Mouse (Mus musculus) testis, postnatal 10 days (tissue): ENCODE data around the gene Emd.

Source experiments
- DNase-seq: peaks from one replicate; pipeline ENCODE4 v3.0.0; 2021; ENCODE audit warnings: low spot score

Gene Emd

DNA sequence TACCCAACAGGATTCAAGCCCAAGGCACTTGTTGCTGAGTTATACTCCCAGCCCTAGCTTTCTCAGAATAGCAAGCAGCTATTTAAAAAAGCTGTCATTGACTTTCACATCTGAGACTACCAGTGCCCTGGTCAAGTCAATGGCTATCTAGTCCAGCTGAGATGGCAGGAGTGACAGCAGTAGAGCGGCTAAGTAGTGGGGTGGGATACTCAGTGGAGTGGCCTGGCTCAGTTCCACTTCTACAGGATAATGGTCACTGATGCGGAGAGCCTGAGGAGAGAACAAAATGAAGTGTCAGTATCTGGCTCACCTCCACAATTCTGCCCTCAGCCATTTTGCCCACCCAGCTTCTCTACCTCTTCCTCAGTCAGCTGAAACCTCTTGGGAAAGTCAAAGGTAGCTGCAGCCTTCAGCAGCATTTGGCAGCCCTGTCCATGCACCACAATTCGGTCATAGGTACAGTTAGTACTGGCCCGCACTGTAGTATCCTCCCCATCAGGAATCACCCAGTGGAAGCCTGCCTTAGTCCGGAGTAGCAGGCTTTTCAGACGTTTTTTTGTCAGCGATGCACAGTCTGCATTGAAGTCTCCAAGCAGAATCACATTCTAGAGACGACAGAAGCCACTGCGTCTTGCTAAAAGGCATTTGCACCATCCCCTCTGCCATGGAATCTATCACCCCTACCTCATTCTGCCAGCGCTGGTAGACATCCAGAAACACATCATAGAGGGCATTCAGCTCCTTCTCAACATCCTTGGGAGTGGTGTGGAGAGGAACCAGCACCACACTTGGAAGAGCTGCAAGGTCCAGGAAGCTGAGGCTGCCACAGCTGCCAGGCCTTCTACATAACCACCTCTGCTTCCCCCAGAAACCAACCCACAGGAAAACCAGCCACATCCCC is 19.2 kb downstream of the Emd start:
- no peak for DNase-seq

DNA sequence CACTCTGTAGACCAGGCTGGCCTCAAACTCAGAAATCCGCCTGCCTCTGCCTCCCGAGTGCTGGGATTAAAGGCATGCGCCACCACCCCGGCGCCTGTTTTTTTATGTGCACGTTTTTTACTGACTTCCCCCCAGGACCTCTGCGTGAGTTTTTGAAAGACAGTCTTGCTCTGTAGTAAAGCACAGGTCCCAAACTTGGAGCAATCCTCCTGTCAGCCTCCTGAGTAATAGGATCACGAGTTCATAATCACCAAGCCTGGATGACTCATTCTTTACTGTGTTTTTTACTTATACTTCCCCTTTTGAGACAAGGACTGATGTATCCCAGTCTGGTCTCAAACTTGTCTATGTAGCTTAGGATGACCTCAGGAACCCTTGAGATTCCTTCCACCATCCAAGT is 23.4 kb downstream of the Emd start:
- DNase-seq, result no peak

DNA sequence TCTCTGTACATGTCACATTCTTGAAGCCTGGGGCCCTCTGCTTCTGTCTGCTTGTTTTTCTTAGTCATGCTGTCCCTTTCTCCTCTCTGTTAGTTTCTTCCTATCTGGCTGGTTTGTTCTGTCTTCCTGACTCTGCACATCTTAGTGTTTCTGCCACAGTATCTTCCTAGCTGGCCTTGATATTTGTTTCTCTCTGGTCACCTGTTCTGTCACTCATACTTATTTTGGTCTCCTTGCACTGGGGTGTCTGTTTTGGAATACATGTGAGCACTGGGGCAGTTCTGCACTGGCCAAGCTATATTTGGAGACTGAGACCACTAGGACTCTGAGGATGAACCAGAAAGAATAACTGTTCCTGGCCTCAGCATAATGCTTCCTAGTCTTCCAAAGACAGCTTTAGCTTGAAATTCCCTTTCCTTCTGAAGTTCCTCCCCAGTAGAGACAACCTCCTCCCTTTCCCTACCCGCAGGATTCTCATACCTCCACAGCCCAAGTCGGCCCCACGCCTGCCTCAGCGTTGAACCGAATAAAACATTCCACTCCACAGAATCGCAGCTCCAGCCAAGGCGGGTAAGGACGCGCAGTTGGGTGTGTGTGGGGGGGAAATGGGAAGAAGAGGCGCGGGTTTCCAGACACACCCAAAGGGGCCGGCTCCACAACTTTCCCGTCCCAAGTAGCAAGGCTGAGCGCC is 26.7 kb downstream of the Emd start:
- no peak for DNase-seq

DNA sequence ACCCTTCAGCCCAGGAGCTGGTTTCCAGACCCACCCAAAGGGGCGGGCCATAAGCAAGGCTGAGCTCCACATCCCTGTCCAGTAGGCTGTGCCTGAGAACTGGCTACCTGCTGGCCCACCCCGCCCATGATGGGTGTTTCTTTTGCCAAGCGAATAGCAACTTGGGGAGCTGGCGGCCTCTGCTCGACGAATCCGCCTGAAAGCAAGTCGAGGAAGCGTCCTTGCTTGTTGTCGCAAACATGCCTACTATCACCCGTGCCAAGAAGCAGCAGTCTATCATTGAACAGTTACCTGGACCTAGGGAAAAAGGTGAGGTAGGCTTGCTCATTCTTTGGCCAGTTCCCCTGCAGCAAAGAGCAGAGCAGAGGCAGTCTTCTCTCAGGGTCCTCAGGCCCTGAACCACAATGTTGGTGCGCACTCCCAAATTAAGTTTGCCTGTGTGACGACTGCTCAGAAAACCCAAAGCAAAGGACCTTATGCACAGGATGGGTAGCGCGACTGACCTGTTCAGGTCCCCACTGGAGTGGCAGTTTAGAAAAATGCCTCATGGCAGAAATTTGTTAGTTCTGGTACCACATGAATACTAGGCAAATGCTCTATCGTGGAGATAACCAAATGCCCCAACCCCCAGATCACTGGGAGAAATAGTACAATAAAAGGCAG is 27.4 kb downstream of the Emd start, which contains the start of the genes Taz and Dnase1l1:
Gene Taz, plus strand, starts transcription at position 181 of the 663 bp plus-strand sequence.
Gene Dnase1l1, minus strand, starts transcription at position 606 of the 663 bp plus-strand sequence.
- peak; percentile 74 for DNase-seq

DNA sequence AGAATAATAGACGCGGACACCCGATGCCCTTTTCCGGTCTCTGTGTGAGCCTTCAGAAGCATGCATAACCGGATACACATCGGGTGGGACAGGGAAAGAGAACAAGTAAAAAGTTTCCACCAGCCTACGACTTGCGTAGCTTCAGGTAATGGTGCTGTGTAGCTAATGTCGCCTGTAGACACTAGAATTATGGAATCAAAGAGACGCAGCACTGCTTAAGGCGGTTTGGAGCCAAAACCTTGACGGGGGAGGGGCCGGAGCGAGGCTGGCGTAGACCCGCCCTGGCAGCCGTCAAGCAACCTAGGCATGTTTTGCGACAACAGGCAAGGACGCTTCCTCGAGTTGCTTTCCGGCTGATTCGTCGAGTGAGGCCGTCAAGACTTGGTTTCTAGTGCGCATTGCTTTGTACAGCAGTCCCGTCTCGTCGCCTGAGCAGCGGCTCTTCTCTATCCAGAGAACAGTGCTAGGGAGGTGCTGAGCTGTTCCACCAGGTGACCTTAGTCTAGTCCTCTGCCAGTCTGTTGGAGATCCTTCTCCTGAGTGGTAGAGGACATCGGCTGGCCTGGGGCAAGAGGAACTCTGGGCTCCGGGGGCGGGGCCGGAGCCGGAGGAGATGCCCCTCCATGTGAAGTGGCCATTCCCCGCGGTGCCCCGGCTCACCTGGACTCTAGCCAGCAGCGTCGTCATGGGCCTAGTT is 28.1 kb downstream of the Emd start:
- DNase-seq, result peak; percentile 90

DNA sequence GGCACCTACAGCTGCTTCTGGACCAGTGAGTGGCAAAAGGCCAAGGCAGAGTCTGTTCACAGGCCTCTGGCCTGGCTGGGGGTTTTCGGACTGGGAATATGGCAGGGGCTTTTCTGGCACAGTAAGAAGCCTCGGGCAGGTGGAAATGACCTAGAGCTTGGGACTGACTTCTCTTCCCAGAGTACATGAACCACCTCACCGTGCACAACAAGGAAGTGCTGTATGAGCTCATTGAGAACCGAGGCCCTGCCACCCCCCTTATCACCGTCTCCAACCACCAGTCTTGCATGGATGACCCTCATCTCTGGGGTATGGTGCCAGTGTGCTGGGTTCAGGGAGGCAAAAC is 28.6 kb downstream of the Emd start:
- no peak for DNase-seq

DNA sequence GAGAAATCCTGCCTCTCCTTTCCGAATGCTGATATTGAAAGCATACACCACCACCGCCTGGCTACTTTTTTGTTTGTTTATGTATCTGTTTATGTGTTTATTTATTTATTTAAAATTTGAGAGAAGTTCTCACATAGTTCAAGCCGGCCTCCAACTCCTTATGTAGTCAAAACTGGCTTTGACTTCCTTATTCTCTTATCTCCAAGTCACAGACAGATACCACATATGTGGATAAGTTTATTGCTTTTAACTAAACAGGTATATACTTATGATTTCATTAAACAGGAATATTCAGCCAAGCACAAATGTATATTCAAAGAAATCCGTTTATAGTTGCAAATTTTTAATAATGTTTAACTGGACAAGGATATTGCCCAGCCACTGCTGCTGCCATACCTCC is 38.9 kb downstream of the Emd start:
- no peak for DNase-seq

DNA sequence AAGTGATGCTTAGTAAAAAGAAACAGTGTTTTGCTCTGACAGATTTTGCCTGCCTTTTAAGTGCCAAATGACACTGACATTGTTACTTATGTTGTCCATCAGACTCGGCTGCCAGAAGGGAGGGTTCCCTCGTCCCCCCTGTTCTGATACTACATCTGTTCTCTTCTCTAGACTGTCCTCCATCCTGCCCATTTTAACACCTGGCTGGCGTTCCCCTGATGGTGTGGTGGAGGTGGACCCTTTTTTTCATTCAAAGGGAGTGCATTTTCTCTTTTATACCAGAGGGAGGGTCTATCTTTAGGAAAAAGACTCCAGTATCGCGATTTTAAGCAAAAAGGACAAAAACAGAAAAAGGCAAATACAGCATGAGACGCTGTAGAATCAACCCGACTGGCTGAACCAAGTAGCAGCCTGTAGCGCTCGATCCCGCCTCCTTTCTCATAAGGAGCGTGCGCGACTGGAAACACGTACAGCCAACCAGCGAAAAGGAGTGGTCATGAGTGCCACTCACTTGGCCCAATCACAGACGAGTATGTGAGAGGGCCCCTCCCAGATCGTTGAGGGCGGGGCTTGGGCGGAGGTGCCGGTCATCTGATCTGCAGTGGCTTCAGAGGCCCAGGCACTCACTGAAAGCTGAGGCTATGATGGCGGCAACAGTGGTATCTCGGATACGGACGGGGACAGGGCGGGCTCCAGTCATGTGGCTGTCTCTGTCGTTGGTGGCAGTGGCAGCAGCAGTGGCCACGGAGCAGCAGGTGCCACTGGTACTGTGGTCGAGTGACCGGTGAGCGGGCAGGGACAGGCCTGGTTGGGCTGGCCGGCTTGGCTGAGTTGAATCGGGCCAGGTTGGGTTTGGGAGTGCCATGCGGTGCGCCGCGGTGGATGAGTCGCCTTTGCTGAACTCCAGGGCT is 42.3 kb downstream of the Emd start, which contains the start of gene Atp6ap1:
Gene Atp6ap1, plus strand, starts transcription at position 560 of the 911 bp plus-strand sequence.
- DNase-seq, result peak; percentile 95

DNA sequence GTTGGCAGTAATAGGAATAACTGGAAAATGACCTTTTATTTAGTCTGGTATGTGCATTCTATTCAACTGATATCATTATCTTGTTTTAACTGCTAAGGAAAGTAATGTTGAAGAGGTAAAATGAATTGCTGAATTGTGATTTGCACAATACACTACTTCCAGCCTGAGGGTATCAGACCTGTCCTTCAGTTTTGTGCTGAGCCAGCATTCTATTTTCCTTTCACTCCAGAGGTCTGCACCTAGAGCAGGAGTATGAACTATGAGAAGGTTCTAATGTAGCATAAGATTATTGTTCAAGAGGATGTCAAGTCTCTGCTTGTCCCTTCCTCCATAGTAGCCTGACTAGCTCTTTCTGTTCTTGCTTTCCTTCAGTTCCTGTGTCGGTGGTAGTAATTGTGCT is 43.9 kb downstream of the Emd start:
- no peak for DNase-seq

DNA sequence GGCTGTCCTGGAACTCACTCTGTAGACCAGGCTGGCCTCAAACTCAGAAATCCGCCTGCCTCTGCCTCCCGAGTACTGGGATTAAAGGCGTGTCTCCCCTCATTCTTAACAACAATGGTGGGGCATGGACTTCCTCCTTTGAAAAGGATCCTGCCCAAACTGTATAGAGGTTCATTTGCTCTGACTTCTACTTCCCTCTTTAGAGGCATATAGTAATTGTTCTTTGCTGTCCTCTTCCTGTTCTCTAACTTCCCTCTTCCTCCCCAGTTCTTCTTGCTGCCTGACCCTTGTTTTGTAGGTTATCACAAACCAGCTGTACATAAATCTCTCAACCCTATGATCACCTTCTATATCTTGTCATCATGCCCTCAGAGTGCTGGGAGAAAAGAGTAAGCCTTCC is 45.2 kb downstream of the Emd start:
- no peak for DNase-seq

DNA sequence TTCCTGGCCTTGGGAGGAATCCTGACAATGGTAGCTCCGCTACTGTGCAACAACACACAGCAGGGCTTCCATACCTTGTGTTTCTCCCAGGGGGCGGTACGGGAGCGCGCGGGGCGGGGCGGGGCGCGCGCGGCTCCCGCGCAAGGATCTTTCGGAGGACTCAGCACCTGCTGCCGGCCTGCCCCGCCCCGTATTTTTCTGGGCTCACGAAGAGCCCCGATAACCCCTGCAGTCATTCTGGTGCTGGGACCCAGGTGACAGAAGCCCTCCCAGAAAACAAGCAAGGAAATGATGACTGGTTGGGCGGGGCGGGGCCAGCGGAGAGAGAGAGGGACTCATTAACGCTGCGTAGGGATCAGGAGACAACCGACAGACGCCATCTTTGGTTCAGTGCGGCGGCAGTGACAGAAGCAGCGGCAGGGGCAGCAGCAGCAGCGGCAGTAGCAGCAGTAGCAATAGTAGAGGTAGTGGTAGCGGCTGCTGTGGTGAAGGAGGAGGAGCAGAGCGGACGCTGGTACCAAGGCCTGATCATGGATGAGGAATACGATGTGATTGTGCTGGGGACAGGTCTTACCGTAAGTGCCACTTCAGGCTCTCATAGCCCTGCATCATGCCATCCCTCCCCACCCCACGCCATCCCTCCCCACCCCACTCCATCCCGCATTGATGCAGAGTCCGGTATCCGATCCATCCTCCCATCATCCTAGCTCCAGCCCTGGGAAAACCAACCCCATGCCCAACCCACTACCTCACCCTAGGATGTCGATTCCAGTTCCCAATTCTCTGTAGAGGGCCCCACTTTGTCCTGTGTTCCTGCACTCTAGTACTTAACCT is 50.6 kb downstream of the Emd start, which contains the start of gene Gdi1:
Gene Gdi1, plus strand, starts transcription at position 132 of the 834 bp plus-strand sequence.
- DNase-seq, result peak; percentile 76
